Comparison of ENCODE assay signal across 8 mouse cellular contexts in the genomic region with DNA sequence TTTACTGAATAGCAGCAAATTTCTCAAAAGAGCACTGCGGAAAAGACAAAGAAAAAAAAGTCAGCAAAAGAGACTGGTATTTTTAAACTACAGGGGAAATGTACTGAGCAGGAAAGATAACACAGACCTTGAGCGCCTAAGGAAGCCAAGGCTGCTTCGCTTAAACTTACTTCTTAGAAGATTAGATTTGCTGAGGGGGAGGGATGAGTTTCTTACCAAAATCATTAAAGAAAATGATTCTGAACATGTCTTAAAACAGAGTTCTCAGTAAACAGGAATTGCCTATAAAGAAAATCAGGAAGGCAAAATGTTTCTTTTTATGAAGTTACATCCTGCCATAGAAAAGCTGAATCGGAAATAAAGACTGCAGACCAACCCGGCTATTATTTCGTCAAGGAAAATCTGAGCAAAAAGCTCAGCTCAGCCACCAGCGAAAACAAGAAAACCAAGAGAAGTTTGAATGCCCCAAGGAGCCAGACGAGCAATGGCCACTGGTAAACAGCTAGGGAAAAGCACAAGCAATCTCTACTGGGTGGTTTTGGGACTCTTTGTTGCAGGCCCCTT. TPM values are rescaled to one million over a fixed set of nuclear protein-coding genes. Genes with fewer than 3 reads are reported as not detected.
DNase-seq lines count a peak whose midpoint lies in the region; ATAC-seq and TF ChIP-seq lines count a peak whose summit lies in the region.

A gene (plus strand): TSS at position 284 of the 564 bp plus-strand sequence.

- peak within 1 kb of the TSS; percentile 99 for H3K9ac ChIP-seq in midbrain, embryonic 14.5 days (replicated peaks; ENCODE audit: low read length)

- ATAC-seq in midbrain, embryonic 14.5 days (ENCODE audit: low FRiP score, low TSS enrichment) = no peak
- ATAC-seq in megakaryocyte progenitor cell, adult 5-6 weeks (replicated peaks; ENCODE audit: poor library complexity) = no peak
- no peak for ATAC-seq in erythroid progenitor cell, adult 5-6 weeks (replicated peaks; ENCODE audit: low FRiP score, poor library complexity, severe bottlenecking)

- peak within 1 kb of the TSS; percentile 96 for H3K27ac ChIP-seq in left cerebral cortex, adult 2 months
- peak within 1 kb of the TSS; percentile 98 for H3K27ac ChIP-seq in midbrain, embryonic 14.5 days (replicated peaks; ENCODE audit: low read depth, low read length)

- peak within 1 kb of the TSS; percentile 78 for H3K4me3 ChIP-seq in left cerebral cortex, adult 2 months
- H3K4me3 ChIP-seq in midbrain, embryonic 14.5 days (replicated peaks; ENCODE audit: low read depth, low read length) = peak within 1 kb of the TSS; percentile 96

- peak within 1 kb of the TSS; percentile 79 for H3K4me2 ChIP-seq in midbrain, embryonic 14.5 days (ENCODE audit: low read length)

- H3K36me3 ChIP-seq in midbrain, embryonic 14.5 days (ENCODE audit: control insufficient read depth, insufficient read depth, low read length) = no peaks in the 10 kb centered on the region

- H3K27me3 ChIP-seq in midbrain, embryonic 14.5 days (ENCODE audit: control insufficient read depth, insufficient read depth, low read length) = no peaks in the 10 kb centered on the region

- 46% methylated on average over 8 of the region's 8 CpGs for WGBS in midbrain, embryonic 14.5 days

- no peak for DNase-seq in left cerebral cortex, adult 2 months (ENCODE audit: extremely low spot score in 1 of 2, low spot score in 2 of 2)
- DNase-seq in left cerebral cortex, adult 11 months (ENCODE audit: low spot score) = no peak
- no peak for DNase-seq in adrenal gland, adult 8-10 months
- DNase-seq in heart, adult 18-20 months = no peak
- DNase-seq in layer of hippocampus, postnatal 10 days (ENCODE audit: low spot score in 2 of 2) = no peak
- DNase-seq in midbrain, embryonic 14.5 days = no peak

- intact Hi-C loops in left cerebral cortex, adult 2 months (cut with DNase I) = loop anchor here (5.0 kb wide), 1 partner anchor 131 kb away; no protein-coding TSS in a partner anchor

- H3K4me1 ChIP-seq in midbrain, embryonic 14.5 days (ENCODE audit: control insufficient read depth, insufficient read depth, low read length) = peaks cover 30% of the 10 kb centered on the region

- no peaks in the 10 kb centered on the region for H3K9me3 ChIP-seq in midbrain, embryonic 14.5 days (ENCODE audit: control insufficient read depth, low read length)

- TF ChIP-seq CTCF in left cerebral cortex, adult 2 months (IDR thresholded peaks at IDR 0.05) = no peak

RNA-seq across cellular contexts. Expression of the gene that starts here (rescaled TPM):
- 100 to 1,000 TPM; 116 to 117 TPM for total RNA-seq in left cerebral cortex, adult 2 months (2021)
- total RNA-seq in adrenal gland, adult 8-10 months (2022) = 10 to 100 TPM; 42.7 to 61.7 (median 54.9) TPM
- total RNA-seq in heart, adult 18-20 months (2021) = 10 to 100 TPM; 30.6 to 32.2 TPM
- 100 to 1,000 TPM; 235 to 244 TPM for total RNA-seq in layer of hippocampus, postnatal 10 days (2021)
- 87.3 and 90.8 TPM in 2 replicates for polyA plus RNA-seq in midbrain, embryonic 14.5 days (2014; fragmentation: Nextera tagmentation; extraction: Ambion mirVana)
- 5.1 and 5.9 TPM in 2 replicates for total RNA-seq in megakaryocyte progenitor cell, adult 5-6 weeks (2015)
- total RNA-seq in megakaryocyte progenitor cell, adult 5-6 weeks (2017) = 7.7 and 10.1 TPM in 2 replicates
- total RNA-seq in erythroid progenitor cell, adult 5-6 weeks (2015; ENCODE audit: low replicate concordance) = 6.1 and 6.3 TPM in 2 replicates
- total RNA-seq in erythroid progenitor cell, adult 5-6 weeks (2017; ENCODE audit: low replicate concordance) = 1.4 and 8.5 TPM in 2 replicates
